Mouse (Mus musculus) embryonic facial prominence, embryonic 12.5 days (tissue): ENCODE data around the gene Tgtp2. TPM values are rescaled to one million over a fixed set of nuclear protein-coding genes. Genes with fewer than 3 reads are reported as not detected.
"Not testable (repeated sequence)": the region's sequence is repeated elsewhere in the genome, so short reads cannot be mapped to it uniquely, and the experiment has no call there.

Experiments
- ATAC-seq: fragments of 200-750 bp; cut with Nextera tagmentation; 2 replicates; pipeline ENCODE4 v1.8.0; 2017; ENCODE audit not compliant: insufficient number of reproducible peaks, insufficient read depth, low FRiP score, low TSS enrichment
- H3K27ac ChIP-seq: fragments of 300-500 bp; sonication (generic); 2 replicates; pipeline ENCODE4 v1.5.1; 2016; ENCODE audit warnings: mild to moderate bottlenecking
- H3K27me3 ChIP-seq: fragments of 300-500 bp; sonication (generic); 2 replicates; pipeline ENCODE4 v1.6.1; 2016; ENCODE audit warnings: mild to moderate bottlenecking, moderate library complexity
- H3K36me3 ChIP-seq: fragments of 300-500 bp; sonication (generic); 2 replicates; pipeline ENCODE4 v1.6.1; 2016; ENCODE audit warnings: mild to moderate bottlenecking
- H3K4me1 ChIP-seq: fragments of 300-500 bp; sonication (generic); 2 replicates; pipeline ENCODE4 v1.6.1; 2016
- H3K4me2 ChIP-seq: fragments of 300-500 bp; sonication (generic); replicated peaks from 2 replicates; pipeline ENCODE4 v1.6.1; 2016; ENCODE audit warnings: mild to moderate bottlenecking, moderate library complexity
- H3K4me3 ChIP-seq: fragments of 300-500 bp; sonication (generic); 2 replicates; pipeline ENCODE4 v1.5.1; 2016; ENCODE audit warnings: mild to moderate bottlenecking
- H3K9ac ChIP-seq: fragments of 300-500 bp; sonication (generic); 2 replicates; pipeline ENCODE4 v1.6.1; 2016; ENCODE audit warnings: mild to moderate bottlenecking, moderate library complexity
- H3K9me3 ChIP-seq: fragments of 300-500 bp; sonication (generic); 2 replicates; pipeline ENCODE4 v1.6.1; 2016; ENCODE audit warnings: mild to moderate bottlenecking, moderate library complexity
- WGBS: fragments of 180-500 bp; shearing (Covaris S2); methylation state at CpG from one replicate; pipeline ENCODE4 v1.1.7; 2016; 5-methylcytosine and 5-hydroxymethylcytosine counted together
- polyA plus RNA-seq: library from polyadenylated mRNA; unstranded; fragments of >200 nt; fragmentation: Nextera tagmentation; extraction: Ambion mirVana; gene quantifications from 2 replicates; pipeline ENCODE4 v1.2.1, GENCODE M21; 2016

The Tgtp2 gene
- polyA plus RNA-seq, 1 experiment from 2014 or later, result 0.15 TPM

DNA sequence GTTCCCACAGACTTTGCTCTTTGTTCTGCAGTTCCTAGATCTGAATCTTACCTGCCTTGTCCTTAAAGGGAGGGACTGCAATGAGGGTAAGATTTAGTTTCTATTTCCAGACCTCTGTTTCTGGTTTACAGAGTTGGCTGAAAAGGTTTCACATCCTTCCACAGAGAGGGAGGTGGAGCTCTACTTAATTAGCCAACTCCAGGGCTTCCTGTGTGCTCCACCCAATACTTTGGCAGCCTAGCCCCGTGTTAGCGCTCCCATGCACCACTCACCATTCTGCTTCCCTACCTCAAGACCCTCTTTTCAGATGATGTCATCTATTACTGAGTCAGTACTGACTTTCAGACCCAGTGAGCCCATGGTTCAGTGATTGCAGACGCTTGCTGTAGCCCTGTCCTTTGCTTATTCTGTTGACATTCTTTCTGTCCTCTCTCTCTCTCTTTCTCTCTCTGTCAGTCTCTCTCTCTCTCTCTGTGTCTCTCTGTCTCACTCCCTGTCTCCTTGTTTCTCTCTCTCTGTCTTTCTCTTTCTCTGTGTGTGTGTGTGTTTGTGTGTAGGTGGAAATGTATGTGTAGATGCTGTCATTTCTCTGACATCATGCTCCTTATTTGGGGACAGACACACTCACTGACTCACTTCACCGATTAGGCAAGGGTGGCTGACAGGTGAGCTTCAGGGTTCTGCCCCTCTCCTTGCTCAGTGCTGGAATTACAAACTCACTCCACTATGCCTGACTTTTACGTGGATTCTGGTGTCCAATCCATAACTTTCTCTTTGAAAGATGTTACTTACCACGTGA lies 12.7 kb downstream of the Tgtp2 start, which contains the start of gene 9930111J21Rik2:
Gene 9930111J21Rik2, minus strand, starts transcription at position 150 of the 799 bp plus-strand sequence.
- not testable (repeated sequence) for H3K36me3 ChIP-seq, H3K27ac ChIP-seq, H3K9ac ChIP-seq, H3K9me3 ChIP-seq, H3K4me1 ChIP-seq, H3K4me3 ChIP-seq, ATAC-seq, H3K4me2 ChIP-seq, H3K27me3 ChIP-seq
- 85% methylated on average over 1 of the region's 6 CpGs for WGBS

DNA sequence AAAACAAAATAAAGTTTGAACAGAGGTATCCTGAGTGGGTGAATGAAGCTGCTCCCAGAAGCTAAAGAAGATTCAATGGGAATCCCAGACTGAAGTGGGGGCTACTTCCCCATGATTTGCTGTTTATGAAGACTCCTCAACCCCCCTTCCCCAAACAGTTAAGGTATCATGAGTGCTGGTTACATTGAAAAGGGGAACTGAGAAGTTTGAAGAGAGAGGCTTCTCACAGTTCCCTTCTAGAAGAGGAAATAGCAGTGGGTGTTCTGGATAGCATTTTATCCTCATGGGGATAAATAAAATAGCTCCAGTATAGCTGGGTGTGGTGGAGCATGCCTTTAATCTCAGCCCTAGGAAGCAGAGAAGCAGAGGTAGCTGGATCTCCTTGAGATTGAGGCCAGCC lies 13.9 kb downstream of the Tgtp2 start:
- H3K27ac ChIP-seq, H3K9me3 ChIP-seq, ATAC-seq, H3K36me3 ChIP-seq, H3K4me3 ChIP-seq, H3K27me3 ChIP-seq, H3K4me2 ChIP-seq, H3K9ac ChIP-seq, H3K4me1 ChIP-seq: not testable (repeated sequence)

DNA sequence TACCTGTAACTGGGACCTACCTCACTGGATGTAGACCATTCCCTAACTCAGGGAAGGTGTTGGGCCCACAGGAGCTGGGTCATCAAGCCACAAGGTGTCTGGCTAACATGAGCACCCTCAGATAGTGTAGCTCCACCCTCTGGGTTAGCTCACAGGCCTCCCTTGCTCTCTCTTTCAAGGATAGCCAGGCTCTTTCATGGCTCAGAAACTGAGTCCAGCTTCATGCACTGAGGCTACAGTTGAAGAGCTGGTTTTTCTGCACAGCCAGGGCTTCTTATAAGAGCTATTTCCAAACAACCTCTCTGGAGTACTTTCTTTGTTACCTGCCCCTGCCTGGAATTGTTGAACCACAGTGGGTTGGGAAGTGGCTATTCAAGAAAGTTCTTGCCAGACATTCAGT lies 51.9 kb downstream of the Tgtp2 start:
- H3K4me2 ChIP-seq, H3K4me1 ChIP-seq, H3K4me3 ChIP-seq, H3K9me3 ChIP-seq, H3K27me3 ChIP-seq, H3K27ac ChIP-seq, ATAC-seq, H3K9ac ChIP-seq, H3K36me3 ChIP-seq: not testable (repeated sequence)

Other genes with a start within 250 kb of the Tgtp2 start
- 6.7 and 7.1 TPM in 2 replicates for gene Trim41, start 246.9 kb downstream of the Tgtp2 start, polyA plus RNA-seq
- gene Trim7, start 238.1 kb downstream of the Tgtp2 start, polyA plus RNA-seq, result 0.65 and 1.5 TPM in 2 replicates
- 6.9 and 7.0 TPM in 2 replicates for gene Gm12184, start 237.6 kb downstream of the Tgtp2 start, polyA plus RNA-seq
- gene Irgm1, start 192.5 kb downstream of the Tgtp2 start, polyA plus RNA-seq, result 3.4 and 3.5 TPM in 2 replicates
- 0.06 TPM in 1 of 2 replicates, not detected in the other for gene Gm5431, start 162.0 kb downstream of the Tgtp2 start, polyA plus RNA-seq
- gene Psme2b, start 118.0 kb downstream of the Tgtp2 start, polyA plus RNA-seq, result 2.0 and 2.2 TPM in 2 replicates
- gene Olfr56, start 85.3 kb downstream of the Tgtp2 start, polyA plus RNA-seq, result not detected in 2 replicates
- 0.43 and 0.49 TPM in 2 replicates for gene 9930111J21Rik1, start 84.8 kb downstream of the Tgtp2 start, polyA plus RNA-seq
- not detected in 2 replicates for gene Gm12185, start 72.0 kb downstream of the Tgtp2 start, polyA plus RNA-seq
- 0.18 TPM in 1 of 2 replicates, not detected in the other for gene Tgtp1, start 70.0 kb downstream of the Tgtp2 start, polyA plus RNA-seq
- gene 9930111J21Rik2, start 13.0 kb downstream of the Tgtp2 start, polyA plus RNA-seq, result 0.10 and 0.19 TPM in 2 replicates
- gene Ifi47, start 12.4 kb upstream of the Tgtp2 start, polyA plus RNA-seq, result 0.74 and 1.2 TPM in 2 replicates
- gene Olfr1396, start 50.7 kb upstream of the Tgtp2 start, polyA plus RNA-seq, result not detected in 2 replicates
- not detected in 2 replicates for gene Olfr1395, start 78.1 kb upstream of the Tgtp2 start, polyA plus RNA-seq
- gene Olfr1394, start 90.2 kb upstream of the Tgtp2 start, polyA plus RNA-seq, result not detected in 2 replicates
- gene Btnl9, start 123.0 kb upstream of the Tgtp2 start, polyA plus RNA-seq, result 0.35 and 0.99 TPM in 2 replicates
- gene Zfp62, start 139.1 kb upstream of the Tgtp2 start, polyA plus RNA-seq, result 49.4 and 53.9 TPM in 2 replicates
- gene Mgat1, start 180.0 kb upstream of the Tgtp2 start, polyA plus RNA-seq, result 46.6 and 49.9 TPM in 2 replicates
- 0.08 TPM in 1 of 2 replicates, not detected in the other for gene Olfr1393, start 214.1 kb upstream of the Tgtp2 start, polyA plus RNA-seq
- not detected in 2 replicates for gene Olfr1392, start 221.1 kb upstream of the Tgtp2 start, polyA plus RNA-seq
- not detected in 2 replicates for gene Olfr10, start 240.5 kb upstream of the Tgtp2 start, polyA plus RNA-seq